Mouse (Mus musculus) retina, postnatal 1 day (tissue): Measurements from ENCODE around the gene Tmem151b.

Experiments used
- DNase-seq: peaks from one replicate; pipeline ENCODE4 v3.0.0-alpha.2; 2012

The Tmem151b gene

DNA sequence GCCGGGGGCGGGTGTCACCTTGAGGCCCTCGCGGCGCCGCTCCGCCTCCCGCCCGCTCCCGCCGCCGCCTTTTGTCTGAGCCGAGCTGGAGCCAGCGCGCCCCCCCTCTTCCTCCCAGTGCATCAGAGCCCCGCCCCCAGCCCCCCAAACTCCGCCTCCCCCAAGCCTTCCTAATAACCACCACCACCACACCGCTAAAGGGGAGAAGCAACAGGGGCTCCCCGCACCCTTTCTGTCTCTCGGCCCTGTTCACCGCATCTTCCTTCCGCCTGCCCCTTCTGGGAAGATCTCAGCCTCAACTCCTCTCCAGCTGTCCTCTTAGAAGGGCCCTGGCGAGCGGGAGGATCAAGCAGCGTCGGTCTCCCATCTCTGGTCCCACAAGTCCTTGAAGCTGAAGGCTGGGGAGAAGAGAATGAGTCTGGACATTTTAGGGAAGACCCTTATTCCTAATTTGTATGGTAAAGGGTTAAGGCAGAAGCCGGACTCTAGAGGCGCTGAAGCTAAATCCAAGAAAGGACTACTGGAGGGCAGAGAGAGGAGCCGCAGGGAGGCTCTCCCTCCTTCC lies at the start of gene Tmem151b:
Gene Tmem151b, minus strand, starts transcription at position 61 of the 565 bp plus-strand sequence.
- DNase-seq, result peak; percentile 74

DNA sequence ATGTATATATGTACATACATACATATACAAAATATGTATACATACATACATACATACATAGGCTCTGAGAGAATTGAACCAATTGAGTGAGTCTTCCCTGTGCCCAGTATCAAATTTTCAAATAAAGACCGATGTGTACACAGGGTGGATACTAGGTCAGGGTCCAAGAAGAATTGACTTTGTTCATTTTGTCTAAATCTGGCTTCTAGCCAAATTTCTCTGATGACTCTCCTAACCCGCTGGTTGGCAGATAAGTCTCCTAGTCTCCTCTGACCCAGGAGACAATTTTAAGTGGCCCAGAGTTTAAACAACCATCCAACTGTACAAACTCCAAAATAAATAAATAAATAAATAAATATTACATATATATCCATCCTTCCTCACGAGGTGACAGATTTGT lies 49.4 kb upstream of the Tmem151b start:
- DNase-seq, result peak; percentile 24

DNA sequence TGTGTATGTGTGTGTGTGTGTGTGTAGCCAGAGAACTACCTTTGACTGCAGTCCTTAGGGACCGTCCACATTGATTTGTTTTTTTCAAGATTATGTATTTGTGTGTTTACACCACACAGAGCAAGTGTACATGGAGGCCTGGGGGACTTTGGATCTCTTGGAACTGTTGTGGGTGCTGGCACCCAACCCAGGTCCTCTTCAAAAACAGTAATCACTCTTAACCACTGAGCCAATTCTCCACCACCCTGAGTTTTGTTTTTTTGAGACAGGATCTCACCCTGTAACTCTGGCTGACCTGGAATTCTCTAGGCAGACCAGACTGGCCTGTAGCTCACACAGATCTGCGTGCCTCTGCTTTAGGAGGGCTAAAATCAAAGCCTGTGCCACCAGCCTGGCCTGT lies 48.9 kb upstream of the Tmem151b start:
- DNase-seq, result no peak

DNA sequence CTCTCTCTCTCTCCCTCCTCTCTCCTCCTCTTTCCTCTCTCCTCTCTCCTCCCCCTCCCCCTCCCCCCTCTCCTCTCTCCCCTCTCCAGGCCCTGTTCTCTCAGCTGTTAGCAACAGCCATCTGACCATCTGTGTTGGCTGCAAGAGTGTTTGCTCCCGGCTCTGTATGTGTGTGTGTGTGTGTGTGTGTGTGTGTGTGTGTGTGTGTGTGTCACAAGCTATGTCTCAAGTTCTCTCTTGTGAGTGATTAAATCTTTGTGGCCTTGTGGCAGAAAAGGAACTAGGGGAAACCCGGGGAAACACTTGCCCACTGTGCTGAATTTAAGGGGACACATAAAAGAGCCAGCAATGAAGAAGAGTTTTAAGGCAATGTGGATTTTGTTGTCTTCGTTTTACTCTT lies 48.3 kb upstream of the Tmem151b start:
- peak; percentile 86 for DNase-seq

DNA sequence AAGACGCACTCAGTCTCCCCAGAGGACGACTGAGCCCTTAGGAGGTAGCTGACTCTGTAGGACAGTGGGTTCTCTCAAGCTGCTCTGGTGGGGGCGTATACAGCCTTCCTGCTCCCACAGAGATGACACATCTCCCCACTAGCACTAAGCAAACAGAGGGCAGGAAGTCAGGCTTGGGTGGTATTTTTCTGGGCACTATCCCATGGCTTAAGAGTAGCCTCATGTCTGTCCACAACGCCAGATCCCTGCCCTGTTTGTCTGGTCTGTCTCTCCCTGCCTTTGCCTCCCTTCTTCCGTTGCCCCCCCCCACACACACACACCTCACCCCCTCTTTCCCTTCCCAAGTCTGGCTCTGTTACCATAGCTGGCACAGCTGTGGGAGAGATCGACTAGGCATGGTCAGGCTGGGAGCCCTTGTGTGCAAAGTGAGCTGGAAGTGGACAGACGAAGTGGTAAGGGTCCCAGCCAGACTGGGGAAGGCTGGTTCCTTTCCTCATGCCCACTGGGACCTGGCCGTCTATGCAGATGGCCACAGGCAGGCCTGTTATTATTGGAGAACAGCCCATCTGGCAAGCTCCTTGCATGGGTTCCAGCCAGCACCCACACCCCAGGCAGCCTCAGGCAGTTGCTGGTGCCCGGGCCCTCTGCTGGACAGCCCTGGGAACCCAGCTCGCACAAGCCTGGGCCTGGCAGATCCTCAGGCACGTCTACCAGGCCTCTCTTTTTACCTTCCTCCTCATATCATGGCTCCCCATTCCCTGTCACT lies 47.3 kb upstream of the Tmem151b start:
- DNase-seq, result peak; percentile 73

DNA sequence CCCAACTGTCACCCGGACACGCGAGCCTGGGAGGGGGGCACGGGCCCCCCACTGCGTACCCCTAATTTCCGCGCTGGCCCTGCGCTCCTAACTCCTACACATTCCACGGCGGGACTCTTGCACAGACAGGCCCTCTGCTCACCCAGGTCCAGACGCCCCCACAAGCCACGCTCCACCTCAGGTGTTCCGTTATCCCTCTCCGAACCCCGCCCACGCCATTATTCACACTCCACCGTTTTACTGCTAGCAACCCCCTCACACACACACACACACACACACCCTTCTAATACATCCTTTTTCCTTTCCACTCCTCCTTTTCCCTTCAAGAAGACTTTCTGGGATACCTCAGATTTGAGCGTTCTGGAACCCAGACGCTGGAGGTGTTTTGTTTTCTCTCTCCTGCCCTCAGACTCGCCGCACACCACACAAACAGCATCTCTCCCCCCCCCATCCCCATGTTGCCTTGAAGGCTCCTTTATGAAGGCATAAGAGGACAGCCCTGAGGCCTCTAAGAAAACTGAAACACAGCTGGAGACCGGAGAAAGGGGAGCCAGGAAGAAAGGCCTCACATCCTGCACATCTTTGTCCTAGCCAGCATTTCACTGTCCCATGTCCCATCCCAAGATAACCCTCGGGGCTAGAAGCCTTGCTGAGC lies 46.4 kb upstream of the Tmem151b start:
- DNase-seq, result peak; percentile 14

DNA sequence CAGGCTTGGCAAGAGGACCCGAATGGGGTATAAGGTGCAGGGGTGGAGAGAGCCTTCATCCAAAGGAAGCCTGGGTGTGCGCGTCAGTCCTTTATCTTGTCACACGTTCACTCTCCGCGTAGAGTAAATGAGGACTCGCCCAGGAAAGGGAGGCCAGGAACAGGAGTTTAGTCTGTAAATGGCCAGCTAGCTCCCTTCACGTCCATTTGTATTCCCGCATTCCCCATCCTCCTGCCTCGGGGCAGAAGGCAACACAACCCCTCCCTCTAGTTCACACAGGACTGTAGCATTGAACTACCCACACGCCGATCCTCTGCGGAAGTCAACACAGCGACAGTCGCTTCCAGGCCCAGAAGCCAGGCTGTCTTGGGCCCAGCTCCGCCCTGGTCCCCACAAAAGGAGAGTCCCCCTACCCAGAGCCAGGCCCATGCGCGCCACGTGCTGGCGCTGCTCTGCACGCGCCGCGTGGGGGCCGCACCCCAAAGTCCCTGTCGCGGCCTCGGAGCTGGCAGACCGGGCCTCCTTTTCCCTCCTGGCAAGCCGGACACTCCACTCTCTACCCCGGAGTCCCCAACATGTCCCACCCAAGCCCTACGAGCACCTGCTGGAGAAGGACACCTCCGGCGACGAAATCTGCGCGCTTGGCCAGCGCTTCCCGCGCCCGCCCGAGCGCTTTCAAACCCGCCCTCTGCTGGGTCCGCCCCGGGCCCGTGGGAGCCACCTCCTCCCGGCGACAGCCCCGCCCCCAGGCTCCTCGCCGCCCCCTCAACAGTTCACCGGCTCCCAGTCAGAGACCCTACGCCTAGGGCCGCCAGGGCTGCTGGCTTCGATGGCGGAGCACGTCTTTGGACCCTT lies 45.6 kb upstream of the Tmem151b start:
- DNase-seq, result peak; percentile 77

DNA sequence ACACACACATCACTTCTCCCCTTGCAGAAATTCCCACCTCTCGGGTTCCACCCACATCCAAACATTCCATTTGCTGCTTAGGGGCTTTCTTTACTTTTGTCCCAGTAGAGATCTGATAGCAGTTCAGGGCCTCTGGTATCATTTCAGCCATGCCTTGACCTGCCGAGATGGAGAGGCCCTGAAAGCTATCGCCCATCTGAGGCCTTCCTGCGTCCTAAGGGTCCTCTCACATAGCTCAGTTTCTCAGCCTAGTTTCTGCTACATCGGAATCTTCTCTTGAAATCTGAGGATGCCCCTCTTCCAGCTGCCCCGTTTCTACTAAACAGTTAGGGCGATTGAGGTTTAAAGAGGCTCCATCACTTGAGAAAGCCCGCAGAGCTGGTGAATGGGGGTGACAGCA lies 44.7 kb upstream of the Tmem151b start:
- no peak for DNase-seq

DNA sequence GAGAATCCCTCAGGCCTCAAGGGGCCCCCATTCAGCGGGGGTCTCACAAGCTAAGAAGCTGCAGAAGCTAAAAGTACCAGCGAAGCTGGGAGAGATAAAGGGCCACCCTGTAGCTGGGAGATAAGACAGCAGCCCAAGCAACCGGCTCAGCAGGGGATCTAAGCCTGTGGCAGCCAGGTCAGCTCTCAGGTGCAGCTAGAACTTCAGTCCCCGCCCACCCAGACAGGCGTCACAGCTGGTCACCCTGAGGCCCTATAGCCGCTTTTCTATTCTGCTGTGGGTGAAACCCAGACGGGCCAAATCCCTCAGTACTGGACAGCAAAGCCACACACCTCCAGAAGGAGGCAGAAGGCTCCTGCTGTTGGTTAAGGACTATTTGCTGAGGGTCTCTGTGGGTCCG lies 44.0 kb upstream of the Tmem151b start:
- peak; percentile 33 for DNase-seq

DNA sequence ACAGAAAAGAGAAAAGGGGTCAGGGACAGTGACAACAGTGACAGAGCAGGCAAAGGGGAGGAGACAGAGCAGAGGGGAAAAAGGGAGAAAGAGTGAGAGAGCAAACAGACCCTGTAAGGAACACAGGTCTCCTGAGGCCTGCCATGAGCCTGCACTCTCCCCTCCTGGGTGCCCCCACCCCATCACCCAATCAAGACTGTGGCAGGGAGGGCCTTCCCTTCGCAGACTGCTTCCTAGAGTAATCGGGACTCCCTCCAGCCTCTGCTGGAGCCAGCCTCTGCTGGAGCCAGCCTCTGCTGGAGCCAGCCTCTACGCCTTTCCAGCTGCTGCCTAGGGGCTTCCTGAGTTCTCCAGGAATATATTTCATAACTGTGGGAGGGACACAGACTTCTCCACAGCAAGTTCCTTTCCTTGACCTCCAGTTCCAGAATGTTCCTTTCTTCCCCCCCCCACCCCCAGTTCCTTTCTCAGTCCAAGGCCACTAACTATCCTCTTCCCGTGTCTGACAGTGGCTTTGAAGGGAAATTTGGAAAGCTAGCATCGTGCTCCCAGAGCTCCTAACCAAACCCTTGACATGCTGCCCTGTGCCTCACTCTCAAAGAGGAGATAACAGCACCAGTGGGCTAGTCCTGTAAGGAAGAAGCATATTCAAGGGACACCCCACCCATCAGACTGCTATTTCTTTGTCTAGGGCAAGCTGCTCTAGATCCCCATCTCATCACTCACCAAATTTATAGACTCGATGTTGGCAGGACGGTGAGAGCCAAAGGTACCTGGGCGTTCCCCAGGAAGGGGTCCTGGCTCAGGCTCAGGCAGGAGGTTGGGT lies 43.3 kb upstream of the Tmem151b start:
- DNase-seq, result no peak

DNA sequence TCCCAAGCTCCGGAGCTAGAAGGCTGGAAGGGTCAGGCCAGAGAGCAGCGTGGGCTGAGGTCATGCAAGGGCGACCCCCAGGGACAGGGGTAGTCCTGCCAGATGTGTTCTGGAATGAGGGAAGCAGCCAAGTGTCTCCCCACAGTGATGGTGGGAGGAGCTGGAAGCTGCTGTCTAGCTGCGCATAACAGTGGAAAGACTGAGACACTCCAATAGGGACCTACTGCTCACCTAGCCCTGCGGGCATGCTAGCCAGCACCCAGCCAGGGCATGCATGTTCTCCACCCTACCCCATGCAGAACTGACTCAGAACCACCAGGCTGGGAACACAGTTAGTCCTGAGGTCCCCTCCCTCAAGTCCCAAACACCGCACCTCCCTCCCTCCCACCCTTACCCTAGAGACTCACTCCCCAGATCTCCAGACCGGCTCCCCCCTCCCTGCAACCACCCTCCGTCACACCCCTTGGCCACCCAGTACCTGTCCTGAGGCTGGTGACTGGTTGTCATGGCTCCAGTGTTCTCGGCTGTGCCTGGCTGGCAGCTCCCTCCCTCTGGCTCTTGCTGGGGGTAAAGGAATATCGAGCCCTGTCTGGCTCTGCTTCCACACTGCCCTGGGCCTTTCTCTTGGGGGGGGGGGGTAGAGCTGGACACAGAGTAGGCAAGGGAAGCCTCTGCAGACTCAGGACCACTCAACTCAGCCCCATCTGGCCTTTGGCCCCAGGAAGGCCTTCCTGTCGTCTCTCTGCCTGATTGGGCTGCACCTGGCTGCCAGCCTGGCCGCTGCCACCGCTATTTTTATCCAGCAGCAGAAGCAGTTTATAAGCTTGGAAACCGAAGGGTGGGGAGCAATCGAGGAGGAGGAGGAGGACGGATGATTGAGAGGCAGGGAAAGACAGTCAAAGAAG lies 42.5 kb upstream of the Tmem151b start:
- DNase-seq, result peak; percentile 16

DNA sequence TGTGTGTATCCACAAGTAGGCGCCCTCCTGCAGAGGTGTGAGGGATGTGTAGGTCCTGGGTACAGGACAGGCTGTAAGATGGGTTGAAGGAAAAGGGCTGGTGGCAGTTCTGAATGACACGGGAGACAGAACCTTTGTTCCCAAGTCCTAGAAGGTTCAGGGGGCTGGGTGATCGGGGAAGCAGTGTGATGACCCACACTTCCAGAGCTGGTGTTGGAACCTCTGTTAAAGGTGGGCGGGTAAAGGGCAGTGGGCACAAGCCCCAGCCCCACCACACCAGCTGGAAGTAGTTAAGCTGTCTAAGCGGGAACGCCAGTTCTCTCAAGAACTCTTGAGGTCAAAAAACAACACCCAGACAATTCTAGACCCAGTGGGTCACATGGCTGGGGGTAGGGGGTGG lies 40.9 kb upstream of the Tmem151b start:
- no peak for DNase-seq

DNA sequence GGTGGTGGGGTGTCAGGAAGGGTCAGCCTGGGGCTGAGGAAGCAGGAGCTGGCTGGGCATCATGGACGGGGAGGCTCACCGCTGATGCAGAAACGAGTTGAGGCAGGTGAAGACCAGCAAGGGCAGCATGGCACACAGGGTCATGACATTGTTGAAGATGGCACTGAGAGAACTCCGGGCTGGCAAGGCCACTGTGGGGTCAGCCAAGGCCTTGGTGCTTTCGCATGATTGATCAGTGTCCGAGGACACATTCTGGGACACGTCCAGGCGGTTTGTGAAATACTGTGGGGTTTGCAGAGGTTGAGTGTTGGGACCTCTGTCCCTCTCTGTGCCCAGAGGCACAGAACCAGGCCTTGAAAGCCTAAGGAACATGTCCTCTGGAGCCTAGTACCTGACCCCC lies 40.4 kb upstream of the Tmem151b start:
- DNase-seq, result no peak

DNA sequence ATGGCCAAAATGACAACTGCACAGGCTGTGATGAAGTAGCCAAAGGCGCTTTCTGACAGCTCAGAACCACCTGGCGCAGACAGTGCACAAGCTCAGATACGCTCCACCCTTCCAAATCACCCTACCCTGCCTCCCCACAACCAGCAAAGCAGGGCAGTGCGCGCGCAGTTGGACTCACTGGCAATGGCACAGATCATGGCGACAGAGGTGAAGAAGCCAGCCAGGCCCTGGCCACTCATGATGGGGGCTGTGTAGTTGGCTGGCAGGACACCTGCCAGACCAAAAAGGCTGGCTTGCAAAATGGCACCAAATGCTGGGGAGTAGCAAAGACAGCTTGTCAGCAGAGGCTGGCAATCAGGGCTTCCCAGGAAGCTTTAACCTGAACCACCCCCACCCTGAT lies 39.8 kb upstream of the Tmem151b start:
- DNase-seq, result no peak

DNA sequence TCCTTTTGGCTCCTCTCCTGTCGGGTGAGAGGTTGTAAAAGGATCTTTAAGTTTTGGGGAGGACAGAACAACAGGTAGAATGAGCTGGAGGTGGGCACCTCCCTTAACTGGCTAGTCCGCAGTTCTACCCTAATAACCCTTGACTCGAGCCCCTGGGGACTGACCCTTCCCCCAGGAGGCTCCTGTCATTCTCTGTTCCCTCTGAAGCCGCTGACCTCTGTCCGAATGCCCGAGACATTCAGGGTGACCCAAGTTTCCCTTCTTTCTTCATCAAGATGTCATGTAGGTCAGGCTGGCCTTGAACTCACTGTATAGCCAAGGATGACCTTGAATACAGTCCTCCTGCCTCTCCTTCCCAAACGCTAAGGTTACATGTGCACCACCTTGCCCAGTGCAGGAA lies 38.9 kb upstream of the Tmem151b start:
- no peak for DNase-seq

DNA sequence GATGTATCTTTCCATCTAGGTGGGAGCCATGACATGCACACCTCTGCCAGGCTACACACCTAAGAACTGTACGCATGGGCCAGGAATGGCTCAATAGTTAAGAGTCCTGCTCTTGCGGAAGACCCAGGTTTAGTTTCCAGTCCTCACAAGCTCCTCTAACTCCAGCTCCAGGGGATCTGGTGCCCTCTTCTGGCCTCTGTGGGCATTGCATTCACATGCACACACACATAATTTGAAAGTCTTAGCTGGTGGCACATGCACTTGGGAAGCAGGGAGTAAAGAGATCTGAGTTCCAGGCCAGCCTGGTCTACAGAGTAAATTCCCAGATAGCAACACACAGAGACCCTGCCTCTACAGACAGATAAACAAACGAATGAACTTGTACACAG lies 37.0 kb upstream of the Tmem151b start:
- no peak for DNase-seq

DNA sequence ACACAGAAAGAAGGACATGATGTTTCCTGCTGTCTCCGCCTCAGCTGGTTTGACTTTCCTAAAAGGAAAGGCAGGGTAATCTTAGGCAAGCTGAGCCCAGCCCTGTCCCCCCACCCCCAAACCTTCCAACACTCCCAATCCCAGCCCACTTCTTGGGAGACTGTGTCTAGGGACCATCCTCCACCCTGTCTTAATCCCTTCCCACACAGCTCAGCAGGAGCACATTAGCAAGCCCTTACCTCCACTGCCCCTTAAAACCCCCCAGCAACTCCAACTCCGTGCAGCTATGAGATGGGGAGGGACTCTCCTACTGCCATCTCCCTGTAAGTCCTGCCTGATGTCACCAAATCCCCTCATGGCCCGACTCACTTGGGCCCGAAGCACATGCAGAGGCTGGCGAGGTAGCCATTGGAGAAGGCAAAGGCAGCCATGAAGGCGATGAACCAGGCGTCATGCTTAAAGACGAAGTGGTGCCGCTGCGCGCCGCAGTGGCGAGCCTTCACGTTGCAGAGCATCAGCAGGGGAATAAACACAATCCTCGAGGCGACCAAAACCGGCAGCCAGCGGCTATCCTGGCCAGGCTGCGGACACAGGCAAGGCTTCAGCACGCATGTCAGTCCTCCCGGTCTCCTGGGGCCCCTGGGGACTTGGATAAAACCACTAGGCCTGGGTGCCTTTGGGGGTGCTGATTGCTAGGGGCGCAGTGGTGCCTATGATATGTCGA lies 36.4 kb upstream of the Tmem151b start:
- DNase-seq, result no peak

DNA sequence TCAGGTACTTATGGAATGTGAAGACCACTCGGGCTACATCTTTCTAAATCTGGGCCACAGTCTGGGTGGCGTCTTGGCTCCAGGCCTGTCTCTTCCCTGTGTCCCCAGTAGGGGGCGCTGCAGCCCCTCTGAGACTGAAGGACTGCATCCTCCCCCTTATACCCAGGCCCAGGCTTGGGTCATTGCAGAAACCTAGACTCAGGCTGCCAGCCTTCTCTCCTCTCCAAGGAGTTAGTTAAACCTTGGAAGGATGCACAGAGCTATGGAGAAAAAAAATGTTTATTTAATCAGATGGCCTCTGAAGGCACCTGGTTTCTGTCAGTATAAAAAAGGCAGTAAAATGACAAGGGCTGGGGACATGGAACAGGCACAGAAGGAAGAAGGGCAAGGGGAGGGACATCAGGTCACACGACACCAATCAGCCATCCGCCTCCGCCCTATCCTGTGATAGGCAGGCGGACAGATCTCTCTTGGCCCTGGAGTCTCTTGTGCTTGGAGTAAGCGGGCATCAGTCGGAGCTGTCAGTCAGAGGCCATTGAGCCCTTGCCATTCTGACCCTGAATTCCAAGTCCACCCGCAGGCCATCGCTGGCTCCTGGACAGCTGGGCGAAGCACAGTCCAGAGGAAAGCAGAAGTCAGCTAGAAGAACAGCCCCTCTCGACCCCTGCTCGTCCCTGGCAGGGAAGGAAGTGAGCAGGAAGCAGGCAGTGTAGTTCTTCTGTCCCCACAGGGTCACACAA lies 35.6 kb upstream of the Tmem151b start:
- DNase-seq, result peak; percentile 87

DNA sequence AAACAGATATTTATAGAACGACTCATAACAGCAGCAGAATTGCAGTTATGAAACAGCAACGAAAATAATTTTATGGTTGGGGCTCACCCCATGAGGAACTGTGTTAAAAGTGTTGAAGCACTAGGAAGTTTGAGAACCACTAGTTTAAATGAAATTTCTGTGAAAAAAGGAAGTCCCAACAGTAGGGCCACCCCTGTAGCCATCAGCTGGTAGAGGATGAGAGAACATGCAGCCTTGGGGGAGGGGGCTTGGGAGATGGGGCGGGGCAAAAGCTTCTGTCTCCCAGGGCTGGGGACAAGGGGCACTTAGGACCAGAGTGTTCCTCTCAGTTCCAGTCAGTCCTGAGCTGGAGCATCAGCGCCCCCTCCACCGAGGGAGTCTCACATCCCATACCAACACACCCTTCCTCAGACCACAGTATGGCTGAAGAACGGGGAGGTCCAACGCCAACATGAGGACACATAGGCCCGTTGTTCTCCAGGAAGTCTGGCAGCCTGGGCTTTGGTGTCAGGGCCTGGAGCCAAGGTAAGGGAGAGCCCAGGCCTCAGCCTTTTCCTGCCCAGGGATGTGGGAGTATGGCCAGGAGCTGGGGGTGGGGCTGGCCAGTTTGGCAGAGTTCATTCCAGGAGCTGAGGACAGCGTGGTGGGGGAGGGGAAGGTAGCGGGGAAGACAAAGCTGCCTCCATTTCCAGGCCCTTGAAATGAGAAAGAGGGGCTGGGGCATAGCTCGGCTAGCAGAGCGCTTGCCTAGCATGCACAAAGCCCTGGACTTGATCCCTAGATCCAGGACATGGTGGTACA lies 34.8 kb upstream of the Tmem151b start:
- DNase-seq, result no peak
